Mouse (Mus musculus) lung, postnatal 0 days (tissue): Measurements from ENCODE around the gene Cmtm4. TPM values are rescaled to one million over a fixed set of nuclear protein-coding genes. Genes with fewer than 3 reads are reported as not detected.
"Not testable (repeated sequence)": the region's sequence is repeated elsewhere in the genome, so short reads cannot be mapped to it uniquely, and the experiment has no call there.

ENCODE experiments used
- ATAC-seq: fragments of 200-750 bp; cut with Nextera tagmentation; 2 replicates; pipeline ENCODE4 v1.8.0; 2017; ENCODE audit warnings: moderate library complexity
- DNase-seq: peaks from one replicate; pipeline ENCODE4 v3.0.0-alpha.2; 2016; ENCODE audit warnings: low spot score
- H3K27ac ChIP-seq: fragments of 300-500 bp; sonication (generic); 2 replicates; pipeline ENCODE4 v1.5.1; 2014; ENCODE audit warnings: antibody characterized with exemption, mild to moderate bottlenecking, low read length, mixed read lengths
- H3K27me3 ChIP-seq: fragments of 300-500 bp; sonication (generic); replicated peaks from 2 replicates; pipeline ENCODE4 v1.6.1; 2014; ENCODE audit warnings: low read length, mixed read lengths; ENCODE audit not compliant: insufficient read depth
- H3K36me3 ChIP-seq: fragments of 300-500 bp; sonication (generic); 2 replicates; pipeline ENCODE4 v1.6.1; 2014; ENCODE audit warnings: low read length, mixed read lengths; ENCODE audit not compliant: insufficient read depth
- H3K4me1 ChIP-seq: fragments of 300-500 bp; sonication (generic); 2 replicates; pipeline ENCODE4 v1.6.1; 2014; ENCODE audit warnings: antibody characterized with exemption, low read depth, low read length, mixed read lengths; ENCODE audit not compliant: insufficient read depth
- H3K4me2 ChIP-seq: fragments of 300-500 bp; sonication (generic); replicated peaks from 2 replicates; pipeline ENCODE4 v1.6.1; 2014; ENCODE audit warnings: low read depth, mild to moderate bottlenecking, low read length, moderate library complexity, mixed read lengths
- H3K4me3 ChIP-seq: fragments of 300-500 bp; sonication (generic); 2 replicates; pipeline ENCODE4 v1.5.1; 2014; ENCODE audit warnings: low read depth, low read length
- H3K9ac ChIP-seq: fragments of 300-500 bp; sonication (generic); replicated peaks from 2 replicates; pipeline ENCODE4 v1.6.1; 2014; ENCODE audit warnings: low read depth, mild to moderate bottlenecking
- H3K9me3 ChIP-seq: fragments of 300-500 bp; sonication (generic); 2 replicates; pipeline ENCODE4 v1.6.1; 2016; ENCODE audit warnings: low read length, mixed read lengths
- CTCF ChIP-seq: IDR thresholded peaks from 2 replicates; pipeline ENCODE4 v1.5.1; 2016; ENCODE audit warnings: antibody characterized with exemption, mild to moderate bottlenecking
- EP300 ChIP-seq: IDR thresholded peaks from 2 replicates; pipeline ENCODE4 v1.6.1; 2016; ENCODE audit warnings: antibody characterized with exemption, mild to moderate bottlenecking, control low read depth
- WGBS: fragments of 180-500 bp; shearing (Covaris S2); extraction: QIAGEN DNeasy Blood & Tissue Kit; methylation state at CpG from one replicate; pipeline ENCODE4 v1.1.7; 2014; 5-methylcytosine and 5-hydroxymethylcytosine counted together
- polyA plus RNA-seq: library from polyadenylated mRNA; unstranded; fragments of >200 nt; fragmentation: Nextera tagmentation; extraction: Ambion mirVana; gene quantifications from 2 replicates; pipeline ENCODE4 v1.2.1, GENCODE M21; 2015

Cmtm4 gene
- polyA plus RNA-seq, 1 experiment from 2014 or later: 3.5 TPM

- Histone ChIP-seq H3K9me3 (no peaks in the 10 kb centered on the region), H3K27ac (no peak overlapping the region), H3K36me3 (no peaks in the 10 kb centered on the region), H3K9ac (no peak overlapping the region), H3K4me3 (no peak overlapping the region), H3K4me2 (no peak overlapping the region), H3K27me3 (no peaks in the 10 kb centered on the region), H3K4me1 (no peaks in the 10 kb centered on the region)
- WGBS: 68% methylated on average over 5 of the region's 5 CpGs
- no peak for DNase-seq
- TF ChIP-seq EP300: no peak
- TF ChIP-seq CTCF: peak; percentile 23
- ATAC-seq: no peak
These were observed 62.7 kb downstream of the Cmtm4 start for GRCm38 (mm10) chr8:104332665-104333631.

GRCm38 (mm10) chr8:104321930-104322329, 73.7 kb downstream of the Cmtm4 start, which contains the start of gene Cmtm2b:
Cmtm2b (plus strand) TSS chr8:104322230.
- not testable (repeated sequence) for H3K36me3 ChIP-seq, H3K9ac ChIP-seq, ATAC-seq, H3K9me3 ChIP-seq, DNase-seq, H3K27ac ChIP-seq, H3K4me2 ChIP-seq, H3K4me1 ChIP-seq, H3K4me3 ChIP-seq, H3K27me3 ChIP-seq
- 87% methylated on average over 12 of the region's 12 CpGs for WGBS

- not testable (repeated sequence) for ATAC-seq, DNase-seq
- WGBS: 77% methylated on average over 8 of the region's 11 CpGs
These were observed 74.3 kb downstream of the Cmtm4 start, which contains the start of gene Gm11020 for GRCm38 (mm10) chr8:104321267-104321666. Gm11020 (plus strand) TSS chr8:104321567.

GRCm38 (mm10) chr8:104313311-104313710, 82.3 kb downstream of the Cmtm4 start:
- Histone ChIP-seq H3K4me1 (no peaks in the 10 kb centered on the region), H3K9me3 (no peaks in the 10 kb centered on the region), H3K27ac (no peak overlapping the region), H3K4me2 (no peak overlapping the region), H3K36me3 (no peaks in the 10 kb centered on the region), H3K27me3 (no peaks in the 10 kb centered on the region), H3K9ac (no peak overlapping the region), H3K4me3 (no peak overlapping the region)
- peak; percentile 17 for DNase-seq
- TF ChIP-seq CTCF: peak; percentile 61
- TF ChIP-seq EP300: no peak
- WGBS: 60% methylated on average over 4 of the region's 4 CpGs
- peak; percentile 26; the same call in 1 of the 2 replicates for ATAC-seq

More at GRCm38 (mm10) chr8:104321267-104321666, 74.3 kb downstream of the Cmtm4 start, which contains the start of gene Gm11020:
- not testable (repeated sequence) for H3K9me3 ChIP-seq, H3K9ac ChIP-seq, H3K36me3 ChIP-seq, H3K27me3 ChIP-seq, H3K4me3 ChIP-seq, H3K4me1 ChIP-seq, H3K27ac ChIP-seq, H3K4me2 ChIP-seq

GRCm38 (mm10) chr8:104312023-104312422, 83.6 kb downstream of the Cmtm4 start:
- not testable (repeated sequence) for H3K4me1 ChIP-seq, DNase-seq, H3K27me3 ChIP-seq, ATAC-seq, H3K27ac ChIP-seq, H3K9ac ChIP-seq, H3K36me3 ChIP-seq, H3K4me3 ChIP-seq, H3K9me3 ChIP-seq, H3K4me2 ChIP-seq
- 84% methylated on average over 3 of the region's 3 CpGs for WGBS

GRCm38 (mm10) chr8:104309441-104310155, 86.0 kb downstream of the Cmtm4 start, which contains the start of the genes Gm45711 and Cmtm1:
Gm45711 (minus strand) TSS chr8:104310081.
Cmtm1 (minus strand) TSS chr8:104310145.
- ATAC-seq, H3K36me3 ChIP-seq, DNase-seq, H3K27me3 ChIP-seq, H3K4me2 ChIP-seq, H3K27ac ChIP-seq, H3K9me3 ChIP-seq, H3K9ac ChIP-seq, H3K4me3 ChIP-seq, H3K4me1 ChIP-seq: not testable (repeated sequence)
- 84% methylated on average over 32 of the region's 36 CpGs for WGBS

- H3K36me3 ChIP-seq, H3K4me3 ChIP-seq, H3K9ac ChIP-seq, H3K4me2 ChIP-seq, DNase-seq, H3K9me3 ChIP-seq, H3K4me1 ChIP-seq, H3K27ac ChIP-seq, H3K27me3 ChIP-seq, ATAC-seq: not testable (repeated sequence)
- 41% methylated on average over 6 of the region's 6 CpGs for WGBS
These were observed 87.3 kb downstream of the Cmtm4 start for GRCm38 (mm10) chr8:104308341-104308740.
